In the genomic region with DNA sequence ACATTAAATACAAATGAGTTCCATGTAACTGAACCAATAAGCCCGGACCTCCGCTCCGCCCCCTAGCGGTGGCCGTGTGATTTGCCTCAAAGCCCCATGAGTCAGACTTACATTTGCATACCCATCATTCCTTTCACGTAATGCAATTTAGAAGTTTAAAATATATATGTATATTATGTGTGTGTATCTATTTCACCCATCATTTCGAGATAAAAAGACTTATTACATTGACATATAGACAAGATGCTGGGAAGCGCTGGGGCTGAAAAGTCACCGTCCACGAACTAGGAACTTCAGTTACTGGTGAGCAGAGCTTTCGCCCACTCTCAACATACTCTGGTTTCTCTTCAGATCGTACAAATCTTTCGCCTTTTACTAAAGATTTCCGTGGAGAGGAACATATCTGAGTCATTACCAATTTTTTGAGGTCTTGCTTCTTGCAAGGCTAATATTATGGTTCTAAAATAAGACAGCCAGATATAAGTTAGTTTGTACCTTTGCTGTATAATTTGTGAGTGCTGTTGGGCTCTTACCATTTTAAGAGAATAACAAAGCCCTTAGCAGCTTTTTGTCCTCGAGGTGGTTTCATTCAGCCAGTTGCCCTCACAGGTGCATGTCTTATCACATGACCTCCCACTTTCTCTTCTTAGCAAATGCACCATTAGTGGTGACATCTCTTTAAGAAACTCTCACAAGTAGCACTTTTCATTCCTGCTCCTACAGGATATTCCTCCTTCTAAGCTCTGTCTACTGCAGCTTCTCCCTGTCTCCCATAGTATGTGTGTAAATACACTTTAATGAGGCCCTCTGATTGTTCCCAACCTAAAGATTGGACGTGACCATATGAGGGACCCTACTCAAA, we compare ENCODE assay signal across 9 mouse cellular contexts. TPM values are rescaled to one million over a fixed set of nuclear protein-coding genes. Genes with fewer than 3 reads are reported as not detected.
DNase-seq lines count a peak whose midpoint lies in the region; ATAC-seq and TF ChIP-seq lines count a peak whose summit lies in the region.
"Had no signal": no experiment of that assay in that cellular context is flagged by ENCODE, and none has a peak within 500 bp of the region (broad histone marks: within the 10 kb centered on the region; RNA-seq: fewer than 3 reads in every experiment).

No protein-coding gene starts in this region.

- H3K4me3 ChIP-seq in forebrain, embryonic 10.5 days = no peak overlapping the region
- no peak overlapping the region for H3K4me3 ChIP-seq in forebrain, embryonic 16.5 days (replicated peaks; ENCODE audit: low read length)
- no peak overlapping the region for H3K4me3 ChIP-seq in kidney, postnatal 0 days (replicated peaks; ENCODE audit: low read depth, low read length)
- H3K4me3 ChIP-seq: limb, embryonic 12.5 days had no signal

- peak; percentile 79 for TF ChIP-seq CTCF in kidney, postnatal 0 days (IDR thresholded peaks at IDR 0.05; ENCODE audit: low read depth)

- H3K4me1 ChIP-seq in forebrain, embryonic 10.5 days = peaks cover 7% of the 10 kb centered on the region; the same call in 1 of the 2 replicates
- H3K4me1 ChIP-seq in forebrain, embryonic 16.5 days (replicated peaks; ENCODE audit: control insufficient read depth, insufficient read depth, low read length) = peaks cover 2% of the 10 kb centered on the region; the same call in 1 of the 2 replicates
- H3K4me1 ChIP-seq in kidney, postnatal 0 days (replicated peaks; ENCODE audit: insufficient read depth, low read length) = no peaks in the 10 kb centered on the region

- ATAC-seq in forebrain, embryonic 16.5 days = no peak
- peak; percentile 71 for ATAC-seq in common myeloid progenitor, adult 5-6 weeks (replicated peaks; ENCODE audit: low read depth, poor library complexity, severe bottlenecking)
- 0 out of 2 replicates have a peak, but pooled peaks have one; percentile 31 for ATAC-seq in kidney, postnatal 0 days (replicated peaks; ENCODE audit: low FRiP score, low read depth)
- ATAC-seq in megakaryocyte-erythroid progenitor cell, adult 5-6 weeks (replicated peaks; ENCODE audit: low FRiP score, low TSS enrichment, poor library complexity, severe bottlenecking) = peak; percentile 87

- peak overlapping the region; percentile 76 for H3K27ac ChIP-seq in forebrain, embryonic 10.5 days
- no peak overlapping the region for H3K27ac ChIP-seq in forebrain, embryonic 16.5 days (ENCODE audit: low read length)
- no peak overlapping the region for H3K27ac ChIP-seq in kidney, postnatal 0 days
- H3K27ac ChIP-seq: limb, embryonic 12.5 days had no signal

- H3K36me3 ChIP-seq in forebrain, embryonic 10.5 days (replicated peaks) = no peaks in the 10 kb centered on the region
- no peaks in the 10 kb centered on the region for H3K36me3 ChIP-seq in forebrain, embryonic 16.5 days (ENCODE audit: control insufficient read depth, insufficient read depth)
- H3K36me3 ChIP-seq in kidney, postnatal 0 days (ENCODE audit: insufficient read depth, low read length) = 0 out of 2 replicates have a peak, but pooled peaks cover 4% of the 10 kb centered on the region

- no peak overlapping the region for H3K4me2 ChIP-seq in forebrain, embryonic 16.5 days (ENCODE audit: low read length)
- no peak overlapping the region for H3K4me2 ChIP-seq in kidney, postnatal 0 days (ENCODE audit: low read length)
- H3K4me2 ChIP-seq: limb, embryonic 12.5 days had no signal

- H3K9me3 ChIP-seq in forebrain, embryonic 10.5 days = no peaks in the 10 kb centered on the region
- no peaks in the 10 kb centered on the region for H3K9me3 ChIP-seq in forebrain, embryonic 16.5 days (ENCODE audit: control insufficient read depth, low read length)
- H3K9me3 ChIP-seq in kidney, postnatal 0 days (replicated peaks; ENCODE audit: low read length) = no peaks in the 10 kb centered on the region
- H3K9me3 ChIP-seq: limb, embryonic 12.5 days had no signal

- peak; percentile 58 for DNase-seq in forebrain, embryonic 10.5 days (ENCODE audit: extremely low spot score, low spot score)
- peak; percentile 45 for DNase-seq in right cerebral cortex, postnatal 14 days
- DNase-seq in right cerebral cortex, postnatal 36 days (ENCODE audit: low spot score in 2 of 2) = no peak
- DNase-seq in kidney, postnatal 0 days (ENCODE audit: low spot score) = no peak
- peak; percentile 72 to 82 for DNase-seq in thymus, postnatal 10 days (ENCODE audit: low spot score in 2 of 2)

- H3K27me3 ChIP-seq in forebrain, embryonic 10.5 days (ENCODE audit: poor library complexity, severe bottlenecking) = no peaks in the 10 kb centered on the region
- H3K27me3 ChIP-seq in forebrain, embryonic 16.5 days (replicated peaks; ENCODE audit: control insufficient read depth, insufficient read depth, low read length) = no peaks in the 10 kb centered on the region
- no peaks in the 10 kb centered on the region for H3K27me3 ChIP-seq in kidney, postnatal 0 days (ENCODE audit: insufficient read depth, low read length)
- H3K27me3 ChIP-seq: limb, embryonic 12.5 days had no signal

- WGBS in forebrain, embryonic 10.5 days = 4% methylated on average over 16 of the region's 16 CpGs
- 10% methylated on average over 16 of the region's 16 CpGs for WGBS in forebrain, embryonic 16.5 days
- 18% methylated on average over 16 of the region's 16 CpGs for WGBS in kidney, postnatal 0 days

- no peak overlapping the region for H3K9ac ChIP-seq in forebrain, embryonic 16.5 days (replicated peaks; ENCODE audit: low read depth, low read length)
- H3K9ac ChIP-seq in kidney, postnatal 0 days (ENCODE audit: low read depth, low read length) = no peak overlapping the region
- H3K9ac ChIP-seq: limb, embryonic 12.5 days had no signal

RNA-seq across cellular contexts. Expression of gene Hhat, which starts 25.6 kb away (rescaled TPM):
- 7.2 and 7.6 TPM in 2 replicates for polyA plus RNA-seq in forebrain, embryonic 10.5 days (2016; fragmentation: Nextera tagmentation; extraction: Ambion mirVana)
- 3.6 and 4.2 TPM in 2 replicates for polyA plus RNA-seq in forebrain, embryonic 16.5 days (2015; fragmentation: Nextera tagmentation; extraction: Ambion mirVana)
- total RNA-seq in common myeloid progenitor, adult 5-6 weeks (2017) = 3.4 and 7.1 TPM in 2 replicates
- polyA plus RNA-seq in kidney, postnatal 0 days (2015; fragmentation: Nextera tagmentation; extraction: Ambion mirVana) = 11.9 and 13.5 TPM in 2 replicates
- 1.8 and 8.0 TPM in 2 replicates for total RNA-seq in megakaryocyte-erythroid progenitor cell, adult 5-6 weeks (2014; fragmentation: Nextera tagmentation)
- total RNA-seq in megakaryocyte-erythroid progenitor cell, adult 5-6 weeks (2017) = 0.80 and 1.1 TPM in 2 replicates

Comparison
In these comparisons a context has a peak if more than half of its experiments do, and no peak if none do; other contexts are left out.
1. DNase-seq: peak in forebrain, embryonic 10.5 days (single experiment), right cerebral cortex, postnatal 14 days (single experiment) and thymus, postnatal 10 days (2 of 2); none in right cerebral cortex, postnatal 36 days (0 of 2) and kidney, postnatal 0 days (single experiment).